19 mouse cellular contexts compared by ENCODE assay signal in the genomic region with DNA sequence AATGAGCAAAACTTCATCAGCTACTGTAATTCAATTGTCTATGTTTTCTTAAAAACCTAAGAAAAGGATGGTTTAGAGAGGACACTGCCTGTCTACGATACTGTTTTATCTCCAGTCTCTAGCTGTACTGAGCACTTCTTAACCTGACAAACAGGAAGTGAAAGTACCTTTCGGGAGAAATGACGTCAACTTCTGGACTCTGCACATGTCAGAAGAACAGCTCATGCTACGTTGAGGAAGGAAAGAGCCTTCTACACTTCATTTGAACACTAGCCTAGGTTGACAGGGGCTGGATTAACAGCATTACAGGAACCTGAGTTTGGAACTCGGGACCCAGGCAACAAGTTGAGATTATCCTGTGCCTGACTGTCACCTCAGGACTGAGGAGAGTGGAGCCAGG. TPM values are rescaled to one million over a fixed set of nuclear protein-coding genes. Genes with fewer than 3 reads are reported as not detected.
A peak's percentile ranks its signal among the peaks of the same experiment; 100 is the strongest.
DNase-seq lines count a peak whose midpoint lies in the region; ATAC-seq and TF ChIP-seq lines count a peak whose summit lies in the region.
"Had no signal": no experiment of that assay in that cellular context is flagged by ENCODE, and none has a peak within 500 bp of the region (broad histone marks: within the 10 kb centered on the region; RNA-seq: fewer than 3 reads in every experiment).

No protein-coding gene starts in this region.

- H3K27me3 ChIP-seq in intestine, postnatal 0 days (replicated peaks; ENCODE audit: control insufficient read depth, insufficient read depth, low read length), result no peaks in the 10 kb centered on the region
- no peaks in the 10 kb centered on the region for H3K27me3 ChIP-seq in intestine, embryonic 15.5 days (replicated peaks)
- H3K27me3 ChIP-seq in midbrain, embryonic 10.5 days (ENCODE audit: low read depth, poor library complexity, severe bottlenecking), result no peaks in the 10 kb centered on the region
- H3K27me3 ChIP-seq: embryonic facial prominence, embryonic 13.5 days; hindbrain, embryonic 15.5 days; limb, embryonic 15.5 days; neural tube, embryonic 15.5 days had no signal

- peak; percentile 59 to 63 for DNase-seq in B cell, adult 2 months
- DNase-seq in cerebellum, postnatal 14 days, result no peak
- no peak for DNase-seq in midbrain, embryonic 10.5 days (ENCODE audit: low spot score)
- no peak for DNase-seq in kidney, adult 8-10 months
- DNase-seq: adrenal gland, adult 2 months; cerebellum, adult 11-12 months; forebrain, postnatal 0 days; gastrocnemius, postnatal 36 days; midbrain, embryonic 14.5 days; right cerebral cortex, postnatal 25 days had no signal

- 45% methylated on average over 5 of the region's 5 CpGs for WGBS in intestine, postnatal 0 days
- 76% methylated on average over 5 of the region's 5 CpGs for WGBS in intestine, embryonic 15.5 days
- 87% methylated on average over 5 of the region's 5 CpGs for WGBS in midbrain, embryonic 10.5 days

- H3K4me1 ChIP-seq in intestine, postnatal 0 days (replicated peaks; ENCODE audit: control insufficient read depth, insufficient read depth, low read length), result no peaks in the 10 kb centered on the region
- peaks cover 3% of the 10 kb centered on the region for H3K4me1 ChIP-seq in intestine, embryonic 15.5 days (replicated peaks)
- H3K4me1 ChIP-seq in midbrain, embryonic 10.5 days, result peaks cover 30% of the 10 kb centered on the region

- peak; percentile 62 for ATAC-seq in intestine, postnatal 0 days
- no peak for ATAC-seq in intestine, embryonic 15.5 days
- ATAC-seq in common myeloid progenitor, adult 5-6 weeks (replicated peaks; ENCODE audit: low read depth, poor library complexity, severe bottlenecking), result peak; percentile 37
- ATAC-seq in megakaryocyte, adult 5-6 weeks (ENCODE audit: poor library complexity, severe bottlenecking), result peak; percentile 61
- ATAC-seq: forebrain, postnatal 0 days had no signal

- peaks cover 30% of the 10 kb centered on the region for H3K36me3 ChIP-seq in intestine, postnatal 0 days (ENCODE audit: control insufficient read depth, insufficient read depth)
- H3K36me3 ChIP-seq in intestine, embryonic 15.5 days, result peaks cover 8% of the 10 kb centered on the region
- H3K36me3 ChIP-seq in midbrain, embryonic 10.5 days, result peaks cover 55% of the 10 kb centered on the region

- no peak overlapping the region for H3K4me3 ChIP-seq in intestine, postnatal 0 days (ENCODE audit: low read depth, low read length)
- H3K4me3 ChIP-seq in intestine, embryonic 15.5 days (replicated peaks), result no peak overlapping the region
- no peak overlapping the region for H3K4me3 ChIP-seq in midbrain, embryonic 10.5 days
- H3K4me3 ChIP-seq: embryonic facial prominence, embryonic 13.5 days; hindbrain, embryonic 15.5 days; limb, embryonic 15.5 days; neural tube, embryonic 15.5 days had no signal

- H3K9me3 ChIP-seq in intestine, postnatal 0 days (ENCODE audit: control insufficient read depth), result no peaks in the 10 kb centered on the region
- H3K9me3 ChIP-seq in intestine, embryonic 15.5 days, result no peaks in the 10 kb centered on the region
- H3K9me3 ChIP-seq in midbrain, embryonic 10.5 days (replicated peaks), result no peaks in the 10 kb centered on the region
- H3K9me3 ChIP-seq: embryonic facial prominence, embryonic 13.5 days; hindbrain, embryonic 15.5 days; limb, embryonic 15.5 days; neural tube, embryonic 15.5 days had no signal

- no peak overlapping the region for H3K27ac ChIP-seq in intestine, postnatal 0 days (ENCODE audit: low read depth, low read length)
- H3K27ac ChIP-seq in intestine, embryonic 15.5 days, result no peak overlapping the region
- H3K27ac ChIP-seq in midbrain, embryonic 10.5 days (replicated peaks), result no peak overlapping the region
- H3K27ac ChIP-seq: embryonic facial prominence, embryonic 13.5 days; hindbrain, embryonic 15.5 days; kidney, postnatal 0 days; limb, embryonic 15.5 days; neural tube, embryonic 15.5 days had no signal

- no peak for TF ChIP-seq CTCF in intestine, postnatal 0 days (IDR thresholded peaks at IDR 0.05; ENCODE audit: low read depth)

- no peak overlapping the region for H3K9ac ChIP-seq in intestine, postnatal 0 days (ENCODE audit: low read depth, low read length)
- H3K9ac ChIP-seq in intestine, embryonic 15.5 days, result no peak overlapping the region
- H3K9ac ChIP-seq: embryonic facial prominence, embryonic 13.5 days; forebrain, postnatal 0 days; hindbrain, embryonic 15.5 days; limb, embryonic 15.5 days; neural tube, embryonic 15.5 days had no signal

- H3K4me2 ChIP-seq in intestine, postnatal 0 days (replicated peaks; ENCODE audit: low read depth), result no peak overlapping the region
- no peak overlapping the region for H3K4me2 ChIP-seq in intestine, embryonic 15.5 days (replicated peaks)
- H3K4me2 ChIP-seq: embryonic facial prominence, embryonic 13.5 days; hindbrain, embryonic 15.5 days; limb, embryonic 15.5 days; neural tube, embryonic 15.5 days had no signal

RNA-seq across cellular contexts. Expression of a gene that starts 3.0 kb away (rescaled TPM):
- polyA plus RNA-seq in intestine, postnatal 0 days (2015; fragmentation: Nextera tagmentation; extraction: Ambion mirVana), result 6.2 and 6.7 TPM in 2 replicates
- 16.3 and 17.6 TPM in 2 replicates for polyA plus RNA-seq in intestine, embryonic 15.5 days (2015; fragmentation: Nextera tagmentation; extraction: Ambion mirVana)
- 28.7 and 70.0 TPM in 2 replicates for total RNA-seq in common myeloid progenitor, adult 5-6 weeks (2017)
- total RNA-seq in megakaryocyte, adult 5-6 weeks (2015), result 17.8 and 32.6 TPM in 2 replicates
- total RNA-seq in megakaryocyte, adult 5-6 weeks (2017), result 23.5 and 50.1 TPM in 2 replicates
- polyA plus RNA-seq in midbrain, embryonic 10.5 days (2016; fragmentation: Nextera tagmentation; extraction: Ambion mirVana), result 38.3 and 39.0 TPM in 2 replicates

RNA-seq across cellular contexts. Expression of a gene that starts 38.2 kb away (rescaled TPM):
- polyA plus RNA-seq in intestine, postnatal 0 days (2015; fragmentation: Nextera tagmentation; extraction: Ambion mirVana), result 71.1 and 83.4 TPM in 2 replicates
- polyA plus RNA-seq in intestine, embryonic 15.5 days (2015; fragmentation: Nextera tagmentation; extraction: Ambion mirVana), result 100 and 101 TPM in 2 replicates
- 241 and 272 TPM in 2 replicates for total RNA-seq in common myeloid progenitor, adult 5-6 weeks (2017)
- 271 and 279 TPM in 2 replicates for total RNA-seq in megakaryocyte, adult 5-6 weeks (2015)
- total RNA-seq in megakaryocyte, adult 5-6 weeks (2017), result 160 and 200 TPM in 2 replicates
- 109 and 119 TPM in 2 replicates for polyA plus RNA-seq in midbrain, embryonic 10.5 days (2016; fragmentation: Nextera tagmentation; extraction: Ambion mirVana)

RNA-seq across cellular contexts. Expression of a gene that starts 38.8 kb away (rescaled TPM):
- 19.0 and 23.8 TPM in 2 replicates for polyA plus RNA-seq in intestine, postnatal 0 days (2015; fragmentation: Nextera tagmentation; extraction: Ambion mirVana)
- polyA plus RNA-seq in intestine, embryonic 15.5 days (2015; fragmentation: Nextera tagmentation; extraction: Ambion mirVana), result 107 and 110 TPM in 2 replicates
- 233 and 304 TPM in 2 replicates for total RNA-seq in common myeloid progenitor, adult 5-6 weeks (2017)
- total RNA-seq in megakaryocyte, adult 5-6 weeks (2015), result 59.0 and 62.7 TPM in 2 replicates
- total RNA-seq in megakaryocyte, adult 5-6 weeks (2017), result 98.1 and 115 TPM in 2 replicates
- polyA plus RNA-seq in midbrain, embryonic 10.5 days (2016; fragmentation: Nextera tagmentation; extraction: Ambion mirVana), result 145 and 162 TPM in 2 replicates

RNA-seq across cellular contexts. Expression of a gene that starts 43.2 kb away (rescaled TPM):
- 36.3 and 42.2 TPM in 2 replicates for polyA plus RNA-seq in intestine, postnatal 0 days (2015; fragmentation: Nextera tagmentation; extraction: Ambion mirVana)
- 64.1 and 68.7 TPM in 2 replicates for polyA plus RNA-seq in intestine, embryonic 15.5 days (2015; fragmentation: Nextera tagmentation; extraction: Ambion mirVana)
- 93.2 and 100 TPM in 2 replicates for total RNA-seq in common myeloid progenitor, adult 5-6 weeks (2017)
- 61.0 and 73.7 TPM in 2 replicates for total RNA-seq in megakaryocyte, adult 5-6 weeks (2015)
- total RNA-seq in megakaryocyte, adult 5-6 weeks (2017), result 66.0 and 69.4 TPM in 2 replicates
- 71.2 and 72.5 TPM in 2 replicates for polyA plus RNA-seq in midbrain, embryonic 10.5 days (2016; fragmentation: Nextera tagmentation; extraction: Ambion mirVana)

RNA-seq across cellular contexts. Expression of a gene that starts 43.6 kb away (rescaled TPM):
- 6.2 and 6.5 TPM in 2 replicates for polyA plus RNA-seq in intestine, postnatal 0 days (2015; fragmentation: Nextera tagmentation; extraction: Ambion mirVana)
- 16.2 and 16.4 TPM in 2 replicates for polyA plus RNA-seq in intestine, embryonic 15.5 days (2015; fragmentation: Nextera tagmentation; extraction: Ambion mirVana)
- 10.7 and 16.6 TPM in 2 replicates for total RNA-seq in common myeloid progenitor, adult 5-6 weeks (2017)
- 12.0 and 15.6 TPM in 2 replicates for total RNA-seq in megakaryocyte, adult 5-6 weeks (2015)
- total RNA-seq in megakaryocyte, adult 5-6 weeks (2017), result 12.5 and 24.2 TPM in 2 replicates
- polyA plus RNA-seq in midbrain, embryonic 10.5 days (2016; fragmentation: Nextera tagmentation; extraction: Ambion mirVana), result 49.5 and 53.0 TPM in 2 replicates

Comparison
In these comparisons a context has a peak if more than half of its experiments do, and no peak if none do; other contexts are left out.
1. DNase-seq: peak in B cell, adult 2 months (2 of 2); none in cerebellum, postnatal 14 days (0 of 2), midbrain, embryonic 10.5 days (single experiment) and kidney, adult 8-10 months (0 of 2).